Mouse (Mus musculus): ENCODE data around the gene Hebp1. TPM values are rescaled to one million over a fixed set of nuclear protein-coding genes. Genes with fewer than 3 reads are reported as not detected.

Gene Hebp1
- polyA plus RNA-seq, 2 experiments: 5.9 to 23.2 TPM

GRCm38 (mm10) chr6:135200122-135200957, 2.5 kb upstream of the Hebp1 start:
- H3K4me1 ChIP-seq (ENCODE audit: control insufficient read depth, insufficient read depth, low read length): no peaks in the 10 kb centered on the region
- H3K9ac ChIP-seq (ENCODE audit: low read depth, low read length, severe bottlenecking): no peak overlapping the region
- no peaks in the 10 kb centered on the region for H3K36me3 ChIP-seq (ENCODE audit: control insufficient read depth, insufficient read depth, low read length)
- no peaks in the 10 kb centered on the region for H3K9me3 ChIP-seq (ENCODE audit: control insufficient read depth, low read length)
- WGBS: 76% methylated on average over 16 of the region's 16 CpGs
- H3K4me2 ChIP-seq (replicated peaks; ENCODE audit: low read depth, low read length, severe bottlenecking): no peak overlapping the region
- TF ChIP-seq POLR2A (IDR thresholded peaks at IDR 0.05; ENCODE audit: borderline replicate concordance, extremely low read depth, insufficient read depth, insufficient read length): no peak
- H3K27ac ChIP-seq (replicated peaks; ENCODE audit: low read depth, low read length): no peak overlapping the region
- ATAC-seq (ENCODE audit: low FRiP score, low read depth): no peak
- no peaks in the 10 kb centered on the region for H3K27me3 ChIP-seq (ENCODE audit: control insufficient read depth, insufficient read depth, low read length)
- H3K4me3 ChIP-seq (replicated peaks; ENCODE audit: low read length): no peak overlapping the region
- no peak for DNase-seq (ENCODE audit: low spot score)

GRCm38 (mm10) chr6:135198726-135199125, 904 bp upstream of the Hebp1 start:
- ATAC-seq (ENCODE audit: low FRiP score, low read depth): no peak
- DNase-seq (ENCODE audit: low spot score): no peak
- Histone ChIP-seq H3K27me3 (ENCODE audit: control insufficient read depth, insufficient read depth, low read length) (no peaks in the 10 kb centered on the region), H3K4me3 (replicated peaks; ENCODE audit: low read length) (peak overlapping the region; percentile 91), H3K4me2 (replicated peaks; ENCODE audit: low read depth, low read length, severe bottlenecking) (peak overlapping the region; percentile 71), H3K9ac (ENCODE audit: low read depth, low read length, severe bottlenecking) (peak overlapping the region; percentile 85), H3K9me3 (ENCODE audit: control insufficient read depth, low read length) (no peaks in the 10 kb centered on the region), H3K36me3 (ENCODE audit: control insufficient read depth, insufficient read depth, low read length) (no peaks in the 10 kb centered on the region), H3K4me1 (ENCODE audit: control insufficient read depth, insufficient read depth, low read length) (no peaks in the 10 kb centered on the region), H3K27ac (replicated peaks; ENCODE audit: low read depth, low read length) (no peak overlapping the region)
- no peak for TF ChIP-seq POLR2A (IDR thresholded peaks at IDR 0.05; ENCODE audit: borderline replicate concordance, extremely low read depth, insufficient read depth, insufficient read length)
- 58% methylated on average over 6 of the region's 6 CpGs for WGBS

- ATAC-seq (ENCODE audit: low FRiP score, low read depth): no peak
- Histone ChIP-seq H3K36me3 (ENCODE audit: control insufficient read depth, insufficient read depth, low read length) (no peaks in the 10 kb centered on the region), H3K27ac (replicated peaks; ENCODE audit: low read depth, low read length) (no peak overlapping the region), H3K4me2 (replicated peaks; ENCODE audit: low read depth, low read length, severe bottlenecking) (peak overlapping the region; percentile 71), H3K9me3 (ENCODE audit: control insufficient read depth, low read length) (no peaks in the 10 kb centered on the region), H3K4me1 (ENCODE audit: control insufficient read depth, insufficient read depth, low read length) (no peaks in the 10 kb centered on the region), H3K9ac (ENCODE audit: low read depth, low read length, severe bottlenecking) (peak overlapping the region; percentile 85), H3K27me3 (ENCODE audit: control insufficient read depth, insufficient read depth, low read length) (no peaks in the 10 kb centered on the region), H3K4me3 (replicated peaks; ENCODE audit: low read length) (peak overlapping the region; percentile 91)
- 10% methylated on average over 7 of the region's 7 CpGs for WGBS
- no peak for TF ChIP-seq POLR2A (IDR thresholded peaks at IDR 0.05; ENCODE audit: borderline replicate concordance, extremely low read depth, insufficient read depth, insufficient read length)
- no peak for DNase-seq (ENCODE audit: low spot score)
Measured at GRCm38 (mm10) chr6:135197446-135197845, 376 bp downstream of the Hebp1 start.

- 82% methylated on average over 8 of the region's 8 CpGs for WGBS
- H3K4me2 ChIP-seq (replicated peaks; ENCODE audit: low read depth, low read length, severe bottlenecking): no peak overlapping the region
- no peaks in the 10 kb centered on the region for H3K27me3 ChIP-seq (ENCODE audit: control insufficient read depth, insufficient read depth, low read length)
- H3K4me1 ChIP-seq (ENCODE audit: control insufficient read depth, insufficient read depth, low read length): no peaks in the 10 kb centered on the region
- H3K36me3 ChIP-seq (ENCODE audit: control insufficient read depth, insufficient read depth, low read length): no peaks in the 10 kb centered on the region
- no peak overlapping the region for H3K9ac ChIP-seq (ENCODE audit: low read depth, low read length, severe bottlenecking)
- no peaks in the 10 kb centered on the region for H3K9me3 ChIP-seq (ENCODE audit: control insufficient read depth, low read length)
- no peak overlapping the region for H3K27ac ChIP-seq (replicated peaks; ENCODE audit: low read depth, low read length)
- DNase-seq (ENCODE audit: low spot score): no peak
- TF ChIP-seq POLR2A (IDR thresholded peaks at IDR 0.05; ENCODE audit: borderline replicate concordance, extremely low read depth, insufficient read depth, insufficient read length): no peak
- no peak overlapping the region for H3K4me3 ChIP-seq (replicated peaks; ENCODE audit: low read length)
- ATAC-seq (ENCODE audit: low FRiP score, low read depth): no peak
Measured at GRCm38 (mm10) chr6:135196707-135197106, 1.1 kb downstream of the Hebp1 start.

- no peak overlapping the region for H3K4me2 ChIP-seq (replicated peaks; ENCODE audit: low read depth, low read length, severe bottlenecking)
- 81% methylated on average over 4 of the region's 4 CpGs for WGBS
- H3K9me3 ChIP-seq (ENCODE audit: control insufficient read depth, low read length): no peaks in the 10 kb centered on the region
- DNase-seq (ENCODE audit: low spot score): no peak
- no peak overlapping the region for H3K27ac ChIP-seq (replicated peaks; ENCODE audit: low read depth, low read length)
- TF ChIP-seq POLR2A (IDR thresholded peaks at IDR 0.05; ENCODE audit: borderline replicate concordance, extremely low read depth, insufficient read depth, insufficient read length): no peak
- no peaks in the 10 kb centered on the region for H3K4me1 ChIP-seq (ENCODE audit: control insufficient read depth, insufficient read depth, low read length)
- no peak overlapping the region for H3K4me3 ChIP-seq (replicated peaks; ENCODE audit: low read length)
- no peaks in the 10 kb centered on the region for H3K36me3 ChIP-seq (ENCODE audit: control insufficient read depth, insufficient read depth, low read length)
- ATAC-seq (ENCODE audit: low FRiP score, low read depth): no peak
- no peak overlapping the region for H3K9ac ChIP-seq (ENCODE audit: low read depth, low read length, severe bottlenecking)
- H3K27me3 ChIP-seq (ENCODE audit: control insufficient read depth, insufficient read depth, low read length): no peaks in the 10 kb centered on the region
Measured at GRCm38 (mm10) chr6:135194907-135195306, 2.9 kb downstream of the Hebp1 start.

All from limb, embryonic 14.5 days (tissue).